ENCODE assay signal across 16 mouse cellular contexts in genomic region chr16:48833626-48834025, GRCm38 (mm10). TPM values are rescaled to one million over a fixed set of nuclear protein-coding genes. Genes with fewer than 3 reads are reported as not detected.
"Had no signal": no experiment of that assay in that cellular context is flagged by ENCODE, and none has a peak within 500 bp of the region (broad histone marks: within the 10 kb centered on the region; RNA-seq: fewer than 3 reads in every experiment).

No protein-coding gene starts in this region.

RNA-seq across cellular contexts. Expression of gene Retnla, which starts 8.7 kb away (rescaled TPM):
- total RNA-seq: midbrain, postnatal 0 days had no signal
- polyA plus RNA-seq: liver, embryonic 16.5 days; macrophage; midbrain, embryonic 11.5 days; midbrain, embryonic 13.5 days; midbrain, embryonic 15.5 days; midbrain, postnatal 0 days; myocyte; neural tube, embryonic 11.5 days; neural tube, embryonic 13.5 days; neural tube, embryonic 15.5 days; stomach, embryonic 15.5 days; stomach, postnatal 0 days had no signal

RNA-seq across cellular contexts. Expression of gene Retnlb, which starts 17.0 kb away (rescaled TPM):
- total RNA-seq: midbrain, postnatal 0 days had no signal
- polyA plus RNA-seq: liver, embryonic 16.5 days; lung, adult 2 months; macrophage; midbrain, embryonic 11.5 days; midbrain, embryonic 13.5 days; midbrain, embryonic 15.5 days; midbrain, postnatal 0 days; myocyte; neural tube, embryonic 11.5 days; neural tube, embryonic 13.5 days; neural tube, embryonic 15.5 days; spleen, adult 2 months; stomach, embryonic 15.5 days; stomach, postnatal 0 days; testis, adult 2 months; urinary bladder, adult 2 months had no signal

RNA-seq across cellular contexts. Expression of gene Retnlg, which starts 38.8 kb away (rescaled TPM):
- total RNA-seq: midbrain, postnatal 0 days had no signal
- polyA plus RNA-seq: midbrain, embryonic 11.5 days; midbrain, embryonic 15.5 days; myocyte; neural tube, embryonic 11.5 days; testis, adult 2 months had no signal
